Mouse (Mus musculus): ENCODE data around the gene Gdpd3. TPM values are rescaled to one million over a fixed set of nuclear protein-coding genes. Genes with fewer than 3 reads are reported as not detected.
A peak's percentile ranks its signal among the peaks of the same experiment; 100 is the strongest.

The Gdpd3 gene
- total RNA-seq, 1 experiment from 2014 or later: 26.4 TPM

- ATAC-seq (replicated peaks; ENCODE audit: insufficient number of reproducible peaks, low FRiP score, low TSS enrichment, poor library complexity, severe bottlenecking): peak; percentile 80
Measured at GRCm38 (mm10) chr7:126799050-126799467, 32.9 kb downstream of the Gdpd3 start.

- peak; percentile 55 for ATAC-seq (replicated peaks; ENCODE audit: insufficient number of reproducible peaks, low FRiP score, low TSS enrichment, poor library complexity, severe bottlenecking)
Measured at GRCm38 (mm10) chr7:126799468-126800268, 33.5 kb downstream of the Gdpd3 start.

- ATAC-seq (replicated peaks; ENCODE audit: insufficient number of reproducible peaks, low FRiP score, low TSS enrichment, poor library complexity, severe bottlenecking): no peak
Measured at GRCm38 (mm10) chr7:126800269-126801056, 34.3 kb downstream of the Gdpd3 start.

- no peak for ATAC-seq (replicated peaks; ENCODE audit: insufficient number of reproducible peaks, low FRiP score, low TSS enrichment, poor library complexity, severe bottlenecking)
Measured at GRCm38 (mm10) chr7:126801057-126801422, 34.9 kb downstream of the Gdpd3 start.

- no peak for ATAC-seq (replicated peaks; ENCODE audit: insufficient number of reproducible peaks, low FRiP score, low TSS enrichment, poor library complexity, severe bottlenecking)
Measured at GRCm38 (mm10) chr7:126802134-126802889, 36.2 kb downstream of the Gdpd3 start.

- ATAC-seq (replicated peaks; ENCODE audit: insufficient number of reproducible peaks, low FRiP score, low TSS enrichment, poor library complexity, severe bottlenecking): no peak
Measured at GRCm38 (mm10) chr7:126803181-126803580, 37.0 kb downstream of the Gdpd3 start.

DNA sequence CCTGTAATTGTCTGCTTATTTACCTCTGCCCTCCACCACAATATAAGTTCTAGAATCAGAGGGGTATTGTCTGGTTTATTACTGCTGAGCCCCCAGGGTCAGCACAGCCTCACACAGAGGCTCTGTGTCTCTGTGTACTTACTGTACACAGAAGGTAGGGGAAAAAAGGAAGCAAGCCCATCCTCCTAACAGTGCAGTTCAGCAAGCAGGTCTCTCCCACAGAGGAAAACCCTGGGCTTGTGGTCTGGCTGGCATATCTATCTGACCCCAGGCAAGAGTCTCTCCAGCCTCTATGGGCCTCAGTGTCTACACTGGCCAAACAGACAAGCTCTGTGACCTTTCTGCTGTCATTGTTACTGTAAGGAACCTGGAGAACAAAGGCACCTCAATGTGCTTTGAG, 37.6 kb downstream of the Gdpd3 start:
- no peak for ATAC-seq (replicated peaks; ENCODE audit: insufficient number of reproducible peaks, low FRiP score, low TSS enrichment, poor library complexity, severe bottlenecking)

- no peak for ATAC-seq (replicated peaks; ENCODE audit: insufficient number of reproducible peaks, low FRiP score, low TSS enrichment, poor library complexity, severe bottlenecking)
Measured at GRCm38 (mm10) chr7:126806956-126807355, 40.8 kb downstream of the Gdpd3 start.

DNA sequence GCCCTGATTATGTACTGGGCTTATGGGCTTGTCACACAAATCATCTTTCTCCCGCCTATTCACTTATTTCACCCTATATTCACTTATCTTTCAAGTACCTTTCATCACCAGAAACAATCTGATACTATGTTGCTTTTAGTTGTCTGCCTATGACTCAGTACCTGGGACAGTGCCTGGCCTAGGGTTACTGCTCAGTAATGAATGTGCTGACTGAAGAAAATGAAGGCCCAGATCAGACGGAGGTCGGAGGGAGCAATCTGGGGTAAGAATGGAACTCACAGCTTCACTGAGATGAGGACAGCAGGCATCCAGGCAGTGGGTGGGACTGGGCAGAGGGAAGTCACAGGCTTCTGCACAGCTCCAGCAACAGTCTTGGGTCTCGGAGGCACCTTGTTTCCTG, 41.3 kb downstream of the Gdpd3 start:
- ATAC-seq (replicated peaks; ENCODE audit: insufficient number of reproducible peaks, low FRiP score, low TSS enrichment, poor library complexity, severe bottlenecking): no peak

DNA sequence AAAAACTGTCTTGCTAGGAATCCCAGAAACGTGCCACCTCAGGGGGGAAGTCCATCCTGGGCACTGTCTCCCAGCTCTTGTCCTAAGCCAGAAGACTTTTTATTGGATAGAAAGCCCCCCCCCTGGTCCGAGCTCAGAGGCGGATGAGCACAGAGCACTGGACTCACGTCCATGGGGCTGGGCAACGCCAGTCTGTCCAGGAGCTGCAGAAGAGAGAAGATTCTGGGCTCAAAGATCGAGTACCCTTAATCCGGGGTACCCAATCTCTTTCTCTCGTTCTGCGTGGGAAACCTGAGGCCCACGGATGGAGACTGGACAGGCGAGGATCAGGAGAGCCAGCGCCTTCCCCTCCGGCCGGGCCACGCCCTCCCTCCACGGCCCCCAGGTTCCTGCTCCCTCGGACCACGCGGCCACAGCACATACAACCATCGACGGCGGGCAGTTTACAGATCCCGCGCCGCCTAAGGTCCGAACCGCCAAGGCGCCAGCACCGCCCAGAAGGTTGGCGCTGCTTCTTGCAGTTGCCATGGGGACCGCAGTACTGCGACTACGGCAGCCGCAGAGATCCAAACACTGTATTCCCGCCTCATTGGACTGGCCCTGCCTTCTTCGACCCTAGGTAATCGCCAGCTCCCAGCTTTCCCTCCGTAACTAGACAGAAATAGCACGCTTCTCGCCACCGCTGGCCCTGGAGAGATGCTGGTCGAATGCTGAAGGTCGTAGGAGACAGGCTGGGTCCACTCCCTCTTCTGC, 42.7 kb downstream of the Gdpd3 start:
- ATAC-seq (replicated peaks; ENCODE audit: insufficient number of reproducible peaks, low FRiP score, low TSS enrichment, poor library complexity, severe bottlenecking): peak; percentile 69

- no peak for ATAC-seq (replicated peaks; ENCODE audit: insufficient number of reproducible peaks, low FRiP score, low TSS enrichment, poor library complexity, severe bottlenecking)
Measured at GRCm38 (mm10) chr7:126809723-126810369, 43.7 kb downstream of the Gdpd3 start.

- ATAC-seq (replicated peaks; ENCODE audit: insufficient number of reproducible peaks, low FRiP score, low TSS enrichment, poor library complexity, severe bottlenecking): no peak
Measured at GRCm38 (mm10) chr7:126815726-126816222, 49.6 kb downstream of the Gdpd3 start.

DNA sequence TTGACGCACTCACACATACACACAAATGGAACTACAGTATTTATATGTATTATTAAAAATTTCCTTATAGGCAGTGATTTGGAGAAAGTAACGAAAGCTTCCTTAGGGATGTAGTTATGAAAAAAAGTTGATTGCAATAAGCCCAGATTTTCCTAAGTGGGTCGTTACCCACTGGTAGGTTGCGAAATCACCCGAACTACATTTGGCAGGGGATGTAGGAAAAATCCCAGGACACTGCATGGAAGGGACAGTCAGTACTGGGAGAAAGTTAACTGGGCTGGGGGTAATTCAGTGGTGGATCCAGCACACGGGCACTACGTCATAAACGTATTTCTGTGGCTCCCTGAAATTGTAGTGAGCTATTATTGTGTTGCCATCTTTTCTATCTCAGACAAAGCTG, 50.4 kb downstream of the Gdpd3 start:
- ATAC-seq (replicated peaks; ENCODE audit: insufficient number of reproducible peaks, low FRiP score, low TSS enrichment, poor library complexity, severe bottlenecking): no peak

GRCm38 (mm10) chr7:126817595-126817994, 51.5 kb downstream of the Gdpd3 start:
- ATAC-seq (replicated peaks; ENCODE audit: insufficient number of reproducible peaks, low FRiP score, low TSS enrichment, poor library complexity, severe bottlenecking): no peak

- no peak for ATAC-seq (replicated peaks; ENCODE audit: insufficient number of reproducible peaks, low FRiP score, low TSS enrichment, poor library complexity, severe bottlenecking)
Measured at GRCm38 (mm10) chr7:126818818-126819217, 52.7 kb downstream of the Gdpd3 start.

DNA sequence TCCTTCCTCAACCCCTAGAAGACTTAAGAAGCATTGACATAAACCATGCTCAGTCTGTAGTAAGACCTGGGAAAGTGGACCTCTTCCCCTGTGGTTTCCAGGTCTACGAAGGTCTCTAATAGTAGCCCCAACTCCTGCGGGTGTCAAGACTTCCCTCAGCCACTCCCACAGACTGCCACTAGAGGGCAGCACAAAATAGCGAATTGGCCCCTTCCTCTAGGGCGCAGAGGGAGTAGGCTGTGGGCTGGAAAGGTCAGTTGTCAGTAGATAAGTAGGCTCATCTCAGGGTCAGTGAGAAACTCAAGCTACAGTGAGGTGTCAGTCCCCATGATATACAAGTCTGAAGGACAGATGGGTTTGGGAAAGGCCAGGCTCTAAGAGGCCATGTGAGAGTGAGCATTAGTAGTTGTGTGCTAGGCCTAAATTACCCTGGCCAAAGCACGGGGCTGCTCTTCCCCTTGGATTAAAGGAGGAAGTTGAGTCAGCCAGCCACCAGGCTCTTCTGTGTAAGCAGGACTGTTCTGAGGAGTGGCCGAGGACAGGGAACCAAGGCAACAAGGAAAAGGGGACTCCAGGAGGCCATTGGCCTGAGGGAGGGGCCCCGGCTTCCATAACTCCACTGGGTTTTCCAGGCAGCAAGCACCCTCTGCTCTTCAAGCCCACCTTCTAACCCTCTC, 55.8 kb downstream of the Gdpd3 start:
- ATAC-seq (replicated peaks; ENCODE audit: insufficient number of reproducible peaks, low FRiP score, low TSS enrichment, poor library complexity, severe bottlenecking): peak; percentile 89

- ATAC-seq (replicated peaks; ENCODE audit: insufficient number of reproducible peaks, low FRiP score, low TSS enrichment, poor library complexity, severe bottlenecking): no peak
Measured at GRCm38 (mm10) chr7:126822741-126823140, 56.6 kb downstream of the Gdpd3 start.

Data from monocyte, adult 5-6 weeks (primary cell).